Mouse (Mus musculus): Measurements from ENCODE around the gene Twist2.

- TF ChIP-seq BHLHE40 (IDR thresholded peaks at IDR 0.05; ENCODE audit: borderline replicate concordance, low read depth, low read length) (no peak), E2F4 (IDR thresholded peaks at IDR 0.05; ENCODE audit: borderline replicate concordance, low read depth, low read length) (no peak), JUND (IDR thresholded peaks at IDR 0.05; ENCODE audit: low read depth, low read length) (no peak), TAL1 (IDR thresholded peaks at IDR 0.05; ENCODE audit: low read length) (no peak), CTCF (IDR thresholded peaks at IDR 0.05 in 2 of 3, conservative IDR thresholded peaks at IDR 0.05 in 1 of 3; ENCODE audit: control insufficient read depth in 1 of 3, insufficient read depth in 1 of 3, low read depth in 2 of 3, low read length in 3 of 3, poor library complexity in 1 of 3, severe bottlenecking in 1 of 3) (no peak), TBP (IDR thresholded peaks at IDR 0.05; ENCODE audit: low read depth, low read length) (no peak), POLR2A (IDR thresholded peaks at IDR 0.05; ENCODE audit: control insufficient read depth in 1 of 2, insufficient read depth in 1 of 2, low read depth in 1 of 2, low read length in 2 of 2, poor library complexity in 1 of 2) (no peak)
Measured at GRCm38 (mm10) chr1:91825261-91825660, 24.0 kb downstream of the Twist2 start.
